Mouse (Mus musculus) urinary bladder, postnatal 10 days (tissue): ENCODE results near the gene Noct.
"Not testable (repeated sequence)": the region's sequence is repeated elsewhere in the genome, so short reads cannot be mapped to it uniquely, and the experiment has no call there.

Source experiments
- DNase-seq: peaks from one replicate; pipeline ENCODE4 v3.0.0; 2022; ENCODE audit warnings: low spot score

Gene Noct

GRCm38 (mm10) chr3:51224363-51225225 lies at the start of gene Noct:
Noct (plus strand) TSS chr3:51224447.
- DNase-seq: peak; percentile 48

GRCm38 (mm10) chr3:51178158-51178557 lies 46.1 kb upstream of the Noct start:
- DNase-seq: no peak

- DNase-seq: no peak
Observed at GRCm38 (mm10) chr3:51179460-51180146, 44.6 kb upstream of the Noct start.

- no peak for DNase-seq
Observed at GRCm38 (mm10) chr3:51180341-51180940, 43.8 kb upstream of the Noct start.

- DNase-seq: no peak
Observed at GRCm38 (mm10) chr3:51182455-51182854, 41.8 kb upstream of the Noct start.

GRCm38 (mm10) chr3:51183508-51183907 lies 40.7 kb upstream of the Noct start:
- not testable (repeated sequence) for DNase-seq

GRCm38 (mm10) chr3:51183967-51184366 lies 40.3 kb upstream of the Noct start:
- not testable (repeated sequence) for DNase-seq

GRCm38 (mm10) chr3:51184715-51185114 lies 39.5 kb upstream of the Noct start:
- no peak for DNase-seq

- no peak for DNase-seq
Observed at GRCm38 (mm10) chr3:51185406-51185805, 38.8 kb upstream of the Noct start.

GRCm38 (mm10) chr3:51194075-51194474 lies 30.2 kb upstream of the Noct start:
- no peak for DNase-seq

- DNase-seq: no peak
Observed at GRCm38 (mm10) chr3:51195321-51195720, 28.9 kb upstream of the Noct start.

GRCm38 (mm10) chr3:51195736-51196135 lies 28.5 kb upstream of the Noct start:
- no peak for DNase-seq

GRCm38 (mm10) chr3:51196724-51197111 lies 27.5 kb upstream of the Noct start:
- DNase-seq: no peak

- DNase-seq: no peak
Observed at GRCm38 (mm10) chr3:51197112-51197731, 27.0 kb upstream of the Noct start.

- DNase-seq: no peak
Observed at GRCm38 (mm10) chr3:51198291-51198690, 26.0 kb upstream of the Noct start.

- DNase-seq: no peak
Observed at GRCm38 (mm10) chr3:51199130-51199529, 25.1 kb upstream of the Noct start.

- DNase-seq: no peak
Observed at GRCm38 (mm10) chr3:51200311-51200710, 23.9 kb upstream of the Noct start.

- DNase-seq: no peak
Observed at GRCm38 (mm10) chr3:51200894-51201293, 23.4 kb upstream of the Noct start.

- no peak for DNase-seq
Observed at GRCm38 (mm10) chr3:51201986-51202385, 22.3 kb upstream of the Noct start.

- no peak for DNase-seq
Observed at GRCm38 (mm10) chr3:51202491-51202987, 21.7 kb upstream of the Noct start.

- no peak for DNase-seq
Observed at GRCm38 (mm10) chr3:51203906-51204305, 20.3 kb upstream of the Noct start.

GRCm38 (mm10) chr3:51204441-51204840 lies 19.8 kb upstream of the Noct start:
- no peak for DNase-seq
